Comparison of ENCODE assay signal across 11 mouse cellular contexts in genomic region chr2:3800555-3800878, GRCm38 (mm10).
DNase-seq lines count a peak whose midpoint lies in the region; ATAC-seq and TF ChIP-seq lines count a peak whose summit lies in the region.
"Had no signal": no experiment of that assay in that cellular context is flagged by ENCODE, and none has a peak within 500 bp of the region (broad histone marks: within the 10 kb centered on the region; RNA-seq: fewer than 3 reads in every experiment).

No protein-coding gene starts in this region.

- no peak overlapping the region for H3K27ac ChIP-seq in hindbrain, embryonic 16.5 days (ENCODE audit: low read depth, low read length)
- no peak overlapping the region for H3K27ac ChIP-seq in hindbrain, postnatal 0 days
- no peak overlapping the region for H3K27ac ChIP-seq in thymus, adult 2 months (ENCODE audit: control insufficient read depth, insufficient read depth, low read length)
- H3K27ac ChIP-seq: heart, embryonic 10.5 days; hindbrain, embryonic 14.5 days; kidney, postnatal 0 days; limb, embryonic 15.5 days had no signal

- no peaks in the 10 kb centered on the region for H3K27me3 ChIP-seq in hindbrain, embryonic 16.5 days (replicated peaks; ENCODE audit: control insufficient read depth, insufficient read depth, low read length)
- no peaks in the 10 kb centered on the region for H3K27me3 ChIP-seq in hindbrain, postnatal 0 days (ENCODE audit: insufficient read depth, low read length)
- no peaks in the 10 kb centered on the region for H3K27me3 ChIP-seq in thymus, adult 2 months (ENCODE audit: control insufficient read depth, insufficient read depth, low read length)
- H3K27me3 ChIP-seq: limb, embryonic 15.5 days had no signal

- peak; percentile 27; the same call in 1 of the 2 replicates for ATAC-seq in hindbrain, embryonic 16.5 days
- ATAC-seq in hindbrain, postnatal 0 days, result no peak
- ATAC-seq in common myeloid progenitor, adult 5-6 weeks (replicated peaks; ENCODE audit: low read depth, poor library complexity, severe bottlenecking), result peak; percentile 57

- no peaks in the 10 kb centered on the region for H3K9me3 ChIP-seq in hindbrain, embryonic 16.5 days (ENCODE audit: control insufficient read depth, low read length)
- H3K9me3 ChIP-seq in hindbrain, postnatal 0 days (ENCODE audit: low read length), result no peaks in the 10 kb centered on the region
- H3K9me3 ChIP-seq: heart, embryonic 10.5 days; limb, embryonic 15.5 days had no signal

- H3K9ac ChIP-seq in hindbrain, embryonic 16.5 days (ENCODE audit: low read depth, low read length), result no peak overlapping the region
- H3K9ac ChIP-seq in hindbrain, postnatal 0 days (replicated peaks; ENCODE audit: low read length), result no peak overlapping the region
- H3K9ac ChIP-seq: limb, embryonic 15.5 days had no signal

- DNase-seq in hindbrain, postnatal 0 days (ENCODE audit: low spot score), result no peak
- DNase-seq in CD4-positive, CD25-positive, alpha-beta regulatory T cell, adult 2 months (ENCODE audit: low read depth, low spot score), result peak; percentile 46
- peak; percentile 61 for DNase-seq in thymus, adult 2 months
- no peak for DNase-seq in frontal cortex, postnatal 36 days (ENCODE audit: low spot score in 2 of 2)
- DNase-seq in layer of hippocampus, adult 9-11 months, result no peak

- H3K4me1 ChIP-seq in hindbrain, embryonic 16.5 days (ENCODE audit: control insufficient read depth, insufficient read depth, low read depth, low read length), result 0 out of 2 replicates have a peak, but pooled peaks cover 2% of the 10 kb centered on the region
- no peaks in the 10 kb centered on the region for H3K4me1 ChIP-seq in hindbrain, postnatal 0 days (ENCODE audit: insufficient read depth, low read length)
- peaks cover 7% of the 10 kb centered on the region for H3K4me1 ChIP-seq in thymus, adult 2 months (replicated peaks; ENCODE audit: control insufficient read depth, insufficient read depth, low read length)
- H3K4me1 ChIP-seq: heart, embryonic 10.5 days had no signal

- no peak for TF ChIP-seq CTCF in hindbrain, postnatal 0 days (IDR thresholded peaks at IDR 0.05; ENCODE audit: low read depth)
- TF ChIP-seq CTCF in thymus, adult 2 months (IDR thresholded peaks at IDR 0.05; ENCODE audit: borderline replicate concordance, control insufficient read depth, extremely low read depth, insufficient read depth, low read length, poor library complexity), result no peak

- 57% methylated on average over 5 of the region's 5 CpGs for WGBS in hindbrain, embryonic 16.5 days
- 48% methylated on average over 5 of the region's 5 CpGs for WGBS in hindbrain, postnatal 0 days
- 13% methylated on average over 5 of the region's 5 CpGs for WGBS in thymus, adult 2 months

- H3K4me3 ChIP-seq in hindbrain, embryonic 16.5 days (ENCODE audit: low read length), result no peak overlapping the region
- no peak overlapping the region for H3K4me3 ChIP-seq in hindbrain, postnatal 0 days (ENCODE audit: low read length)
- H3K4me3 ChIP-seq in thymus, adult 2 months (ENCODE audit: control insufficient read depth, insufficient read depth, low read length), result no peak overlapping the region

- no peak for TF ChIP-seq POLR2A in thymus, adult 2 months (IDR thresholded peaks at IDR 0.05; ENCODE audit: control insufficient read depth, extremely low read depth, insufficient read depth, low read length, poor library complexity)

- no peaks in the 10 kb centered on the region for H3K36me3 ChIP-seq in hindbrain, embryonic 16.5 days (ENCODE audit: control insufficient read depth, insufficient read depth, low read length)
- H3K36me3 ChIP-seq in hindbrain, postnatal 0 days (ENCODE audit: insufficient read depth, low read length), result no peaks in the 10 kb centered on the region
- H3K36me3 ChIP-seq in thymus, adult 2 months (ENCODE audit: control insufficient read depth, insufficient read depth, low read length), result no peaks in the 10 kb centered on the region
- H3K36me3 ChIP-seq: heart, embryonic 10.5 days; limb, embryonic 15.5 days had no signal

- H3K4me2 ChIP-seq in hindbrain, embryonic 16.5 days (ENCODE audit: low read length), result no peak overlapping the region
- no peak overlapping the region for H3K4me2 ChIP-seq in hindbrain, postnatal 0 days (ENCODE audit: low read depth, low read length)

Comparison
In these comparisons a context has a peak if more than half of its experiments do, and no peak if none do; other contexts are left out.
1. DNase-seq: peak in CD4-positive, CD25-positive, alpha-beta regulatory T cell, adult 2 months (single experiment) and thymus, adult 2 months (single experiment); none in hindbrain, postnatal 0 days (single experiment), frontal cortex, postnatal 36 days (0 of 2) and layer of hippocampus, adult 9-11 months (single experiment).